Mouse (Mus musculus) heart, postnatal 0 days (tissue): ENCODE measurements around the gene Lypd3. TPM values are rescaled to one million over a fixed set of nuclear protein-coding genes. Genes with fewer than 3 reads are reported as not detected.
A peak's percentile ranks its signal among the peaks of the same experiment; 100 is the strongest.

Experiments
- ATAC-seq: fragments of 200-750 bp; cut with Nextera tagmentation; 2 replicates; pipeline ENCODE4 v1.8.0; 2017; ENCODE audit warnings: low read depth, moderate number of reproducible peaks, moderate library complexity; ENCODE audit not compliant: insufficient read depth
- DNase-seq: peaks from one replicate; pipeline ENCODE4 v3.0.0-alpha.2; 2016; ENCODE audit warnings: low spot score
- H3K27ac ChIP-seq: fragments of 300-500 bp; sonication (generic); 2 replicates; pipeline ENCODE4 v1.5.1; 2014; ENCODE audit warnings: low read depth, mild to moderate bottlenecking
- H3K27me3 ChIP-seq: fragments of 300-500 bp; sonication (generic); 2 replicates; pipeline ENCODE4 v1.6.1; 2014; ENCODE audit warnings: low read length, mixed read lengths; ENCODE audit not compliant: control insufficient read depth, insufficient read depth
- H3K36me3 ChIP-seq: fragments of 300-500 bp; sonication (generic); replicated peaks from 2 replicates; pipeline ENCODE4 v1.6.1; 2014; ENCODE audit warnings: low read length, mixed read lengths; ENCODE audit not compliant: control insufficient read depth, insufficient read depth
- H3K4me1 ChIP-seq: fragments of 300-500 bp; sonication (generic); 2 replicates; pipeline ENCODE4 v1.6.1; 2014; ENCODE audit warnings: antibody characterized with exemption; ENCODE audit not compliant: control insufficient read depth, insufficient read depth
- H3K4me2 ChIP-seq: fragments of 300-500 bp; sonication (generic); 2 replicates; pipeline ENCODE4 v1.6.1; 2014; ENCODE audit warnings: low read depth, mild to moderate bottlenecking, low read length, moderate library complexity
- H3K4me3 ChIP-seq: fragments of 300-500 bp; sonication (generic); 2 replicates; pipeline ENCODE4 v1.5.1; 2014; ENCODE audit warnings: low read depth, low read length
- H3K9ac ChIP-seq: fragments of 300-500 bp; sonication (generic); replicated peaks from 2 replicates; pipeline ENCODE4 v1.6.1; 2014; ENCODE audit warnings: low read depth, low read length, mixed read lengths
- H3K9me3 ChIP-seq: fragments of 300-500 bp; sonication (generic); replicated peaks from 2 replicates; pipeline ENCODE4 v1.6.1; 2016; ENCODE audit warnings: low read length; ENCODE audit not compliant: control insufficient read depth
- CTCF ChIP-seq: IDR thresholded peaks from 2 replicates; pipeline ENCODE4 v1.5.1; 2016; ENCODE audit warnings: antibody characterized with exemption, control low read depth, low read depth
- EP300 ChIP-seq: IDR thresholded peaks from 2 replicates; pipeline ENCODE4 v1.6.1; 2016; ENCODE audit warnings: antibody characterized with exemption, low read depth
- WGBS: fragments of 180-500 bp; shearing (Covaris S2); extraction: QIAGEN DNeasy Blood & Tissue Kit; methylation state at CpG from one replicate; pipeline ENCODE4 v1.1.7; 2014; 5-methylcytosine and 5-hydroxymethylcytosine counted together
- polyA plus RNA-seq: library from polyadenylated mRNA; unstranded; fragments of >200 nt; fragmentation: Nextera tagmentation; extraction: Ambion mirVana; gene quantifications from 2 replicates; pipeline ENCODE4 v1.2.1, GENCODE M21; 2015
- total RNA-seq: library from RNA; depleted of rRNA; stranded (reverse); fragments of >200 nt; gene quantifications from 2 replicates; pipeline ENCODE4 v1.2.3, GENCODE M21; 2014; ENCODE audit warnings: low replicate concordance

Lypd3 gene
- total and polyA plus RNA-seq, 2 experiments from 2014 or later: not detected

GRCm38 (mm10) chr7:24621193-24621592, 15.2 kb upstream of the Lypd3 start:
- H3K27ac ChIP-seq: no peak overlapping the region
- no peak overlapping the region for H3K4me2 ChIP-seq
- H3K9ac ChIP-seq: no peak overlapping the region
- TF ChIP-seq EP300 (no peak), CTCF (peak; percentile 8; the same call in 1 of the 2 replicates)
- 78% methylated on average over 3 of the region's 3 CpGs for WGBS
- H3K9me3 ChIP-seq: 0 out of 2 replicates have a peak, but pooled peaks cover 4% of the 10 kb centered on the region
- no peaks in the 10 kb centered on the region for H3K4me1 ChIP-seq
- H3K36me3 ChIP-seq: no peaks in the 10 kb centered on the region
- DNase-seq: no peak
- no peak for ATAC-seq
- H3K27me3 ChIP-seq: 0 out of 2 replicates have a peak, but pooled peaks cover 3% of the 10 kb centered on the region
- no peak overlapping the region for H3K4me3 ChIP-seq

GRCm38 (mm10) chr7:24622967-24623366, 13.4 kb upstream of the Lypd3 start:
- DNase-seq (no peak), ATAC-seq (no peak)
- Histone ChIP-seq H3K9ac (no peak overlapping the region), H3K4me1 (no peaks in the 10 kb centered on the region), H3K9me3 (0 out of 2 replicates have a peak, but pooled peaks cover 4% of the 10 kb centered on the region), H3K36me3 (no peaks in the 10 kb centered on the region), H3K27me3 (0 out of 2 replicates have a peak, but pooled peaks cover 3% of the 10 kb centered on the region), H3K4me3 (no peak overlapping the region), H3K27ac (no peak overlapping the region), H3K4me2 (no peak overlapping the region)
- no peak for TF ChIP-seq EP300
- no peak for TF ChIP-seq CTCF
- WGBS: 77% methylated on average over 6 of the region's 6 CpGs

GRCm38 (mm10) chr7:24628685-24629610, 7.4 kb upstream of the Lypd3 start:
- TF ChIP-seq EP300: no peak
- no peak for TF ChIP-seq CTCF
- Histone ChIP-seq H3K9ac (0 out of 2 replicates have a peak overlapping the region, but pooled peaks have one; percentile 13), H3K4me3 (peak overlapping the region; percentile 26), H3K27me3 (no peaks in the 10 kb centered on the region), H3K4me2 (peak overlapping the region; percentile 52), H3K9me3 (no peaks in the 10 kb centered on the region), H3K27ac (no peak overlapping the region), H3K4me1 (peaks cover 3% of the 10 kb centered on the region; the same call in 1 of the 2 replicates), H3K36me3 (no peaks in the 10 kb centered on the region)
- DNase-seq (peak; percentile 47), ATAC-seq (peak; percentile 89)
- 10% methylated on average over 31 of the region's 33 CpGs for WGBS

DNA sequence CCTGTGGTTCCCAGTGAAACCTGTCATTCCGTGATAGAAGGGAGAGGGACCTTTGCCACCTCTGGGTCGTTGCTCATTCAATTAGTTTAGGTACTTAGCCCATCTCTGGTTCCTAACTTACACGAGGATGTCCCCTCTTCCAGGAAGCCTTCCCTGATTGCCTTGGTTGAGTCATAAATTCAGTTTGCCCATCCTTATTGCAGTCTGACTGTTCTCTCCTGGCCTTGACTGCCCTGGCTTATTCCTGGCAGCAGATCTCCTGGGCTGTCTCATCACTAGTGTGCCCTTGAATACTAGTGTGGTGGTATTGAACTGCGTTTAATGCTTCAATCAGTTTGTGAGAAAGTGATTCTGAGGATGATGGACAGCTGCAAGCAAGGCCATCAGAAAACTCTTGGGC, 6.7 kb upstream of the Lypd3 start:
- TF ChIP-seq CTCF: no peak
- no peak for TF ChIP-seq EP300
- H3K4me2 ChIP-seq: no peak overlapping the region

GRCm38 (mm10) chr7:24630116-24630880, 6.1 kb upstream of the Lypd3 start:
- ATAC-seq: no peak

More for the DNA sequence above, 6.7 kb upstream of the Lypd3 start:
- Histone ChIP-seq H3K4me3 (no peak overlapping the region), H3K27me3 (no peaks in the 10 kb centered on the region), H3K9me3 (no peaks in the 10 kb centered on the region), H3K9ac (no peak overlapping the region), H3K27ac (no peak overlapping the region), H3K4me1 (peaks cover 3% of the 10 kb centered on the region; the same call in 1 of the 2 replicates), H3K36me3 (no peaks in the 10 kb centered on the region)
- ATAC-seq (no peak), DNase-seq (no peak)
- 76% methylated on average over 4 of the region's 4 CpGs for WGBS

More at GRCm38 (mm10) chr7:24630116-24630880, 6.1 kb upstream of the Lypd3 start:
- H3K36me3 ChIP-seq: no peaks in the 10 kb centered on the region
- no peaks in the 10 kb centered on the region for H3K9me3 ChIP-seq
- H3K4me2 ChIP-seq: no peak overlapping the region
- no peak overlapping the region for H3K27ac ChIP-seq
- TF ChIP-seq CTCF (no peak), EP300 (no peak)
- H3K9ac ChIP-seq: no peak overlapping the region
- DNase-seq: no peak
- no peak overlapping the region for H3K4me3 ChIP-seq
- 83% methylated on average over 10 of the region's 10 CpGs for WGBS
- H3K4me1 ChIP-seq: peaks cover 3% of the 10 kb centered on the region; the same call in 1 of the 2 replicates
- no peaks in the 10 kb centered on the region for H3K27me3 ChIP-seq
